Mouse (Mus musculus) heart, postnatal 25 days (tissue): ENCODE measurements around the gene Gm12695. TPM values are rescaled to one million over a fixed set of nuclear protein-coding genes. Genes with fewer than 3 reads are reported as not detected.

ENCODE experiments used
- DNase-seq: peaks from one replicate; pipeline ENCODE4 v3.0.0; 2022; ENCODE audit warnings: low spot score
- intact Hi-C: fragments of 180-260 bp; cut with DNase I; formaldehyde crosslinking; loops from one replicate; pipeline ENCODE4 v1.15.1; 2025
- total RNA-seq, 2 experiments: library from RNA; stranded (reverse); gene quantifications; 2 replicates each; pipeline ENCODE4 v1.2.3; 2021

Gene Gm12695
- total RNA-seq, 2 experiments from 2014 or later, result not detected

GRCm38 (mm10) chr4:96705281-96705951, 79.6 kb downstream of the Gm12695 start:
- DNase-seq, result no peak
- intact Hi-C loops, result no loop called here

- no peak for DNase-seq
- intact Hi-C loops, result loop anchor here (10.0 kb wide), 1 partner anchor 1047 kb away; no protein-coding TSS in a partner anchor
These were observed 86.8 kb downstream of the Gm12695 start for GRCm38 (mm10) chr4:96698218-96698561.

- DNase-seq, result no peak
- intact Hi-C loops, result loop anchor here (10.0 kb wide), 1 partner anchor 1047 kb away; no protein-coding TSS in a partner anchor
These were observed 87.3 kb downstream of the Gm12695 start for GRCm38 (mm10) chr4:96697511-96698217.

GRCm38 (mm10) chr4:96696614-96697360, 88.2 kb downstream of the Gm12695 start:
- intact Hi-C loops, result loop anchor here (10.0 kb wide), 1 partner anchor 1048 kb away; no protein-coding TSS in a partner anchor
- no peak for DNase-seq

GRCm38 (mm10) chr4:96687358-96687803, 97.6 kb downstream of the Gm12695 start:
- intact Hi-C loops, result no loop called here
- no peak for DNase-seq

GRCm38 (mm10) chr4:96683474-96683873, 101.5 kb downstream of the Gm12695 start:
- intact Hi-C loops, result loop anchor here (2.0 kb wide), 1 partner anchor 409 kb away; no protein-coding TSS in a partner anchor
- no peak for DNase-seq

- intact Hi-C loops, result no loop called here
- no peak for DNase-seq
These were observed 104.0 kb downstream of the Gm12695 start for GRCm38 (mm10) chr4:96680966-96681365.

- DNase-seq, result no peak
- intact Hi-C loops, result no loop called here
These were observed 104.8 kb downstream of the Gm12695 start for GRCm38 (mm10) chr4:96680233-96680632.

Other genes with a start within 250 kb of the Gm12695 start
- 1 to 10 TPM; 2.7 TPM for gene Cyp2j6, start 231.5 kb downstream of the Gm12695 start, total RNA-seq
- 1 to 10 TPM in 1 of 2 experiments, under 1 TPM in 1; 0.96 to 1.4 TPM for gene Cyp2j9, start 193.6 kb downstream of the Gm12695 start, total RNA-seq
- gene Cyp2j5, start 121.0 kb downstream of the Gm12695 start, total RNA-seq, result not detected